Mouse (Mus musculus): ENCODE measurements around the gene Zfp560. TPM values are rescaled to one million over a fixed set of nuclear protein-coding genes. Genes with fewer than 3 reads are reported as not detected.

The Zfp560 gene
- polyA plus RNA-seq (2017; shearing (Covaris generic)) = 35.3 TPM

DNA sequence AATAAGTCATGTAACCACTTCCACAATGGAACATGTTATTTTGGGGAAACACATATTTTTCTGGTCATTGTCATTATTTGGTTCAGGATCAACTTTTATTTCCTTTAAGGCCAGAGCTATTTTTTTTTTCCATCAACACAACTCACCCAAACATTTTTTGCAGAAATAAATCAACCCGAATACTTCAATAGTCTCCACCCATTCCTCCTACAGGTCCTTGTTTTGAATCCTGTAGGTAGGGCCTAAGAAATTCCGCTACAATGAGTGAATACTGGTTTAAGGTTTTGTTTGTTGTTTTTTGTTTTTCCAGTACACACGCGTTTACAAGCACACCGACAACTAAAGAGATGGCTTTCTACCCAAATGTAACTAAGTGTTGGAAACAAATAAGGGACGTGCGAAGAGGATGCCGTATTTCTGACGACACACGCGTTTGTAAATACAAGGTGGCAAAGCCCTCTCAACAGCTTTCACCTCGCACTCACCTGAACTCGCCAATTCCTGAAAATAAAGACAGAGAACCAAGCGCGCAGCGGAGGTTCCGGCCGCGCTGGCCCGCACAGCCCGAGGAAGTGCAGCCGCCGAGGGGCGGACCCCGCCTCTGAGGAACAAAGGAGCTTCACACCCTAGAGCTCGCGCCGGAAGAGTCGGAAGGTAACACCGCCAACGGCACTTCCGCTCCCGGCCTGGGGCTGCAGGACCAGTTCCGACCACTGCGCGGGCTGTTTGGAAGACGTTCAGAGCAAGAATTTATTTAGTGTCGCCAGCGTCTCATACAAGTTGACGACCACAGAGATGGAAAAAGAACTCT, at the start of gene Zfp560:
Gene Zfp560, minus strand, starts transcription at position 646 of the 811 bp plus-strand sequence.

GRCm38 (mm10) chr9:20335994-20336393, 49.0 kb downstream of the Zfp560 start, which contains the start of gene Olfr18:
Gene Olfr18, minus strand, starts transcription at chr9:20336094.

GRCm38 (mm10) chr9:20298232-20298631, 86.7 kb downstream of the Zfp560 start, which contains the start of gene Olfr873:
Gene Olfr873, plus strand, starts transcription at chr9:20298532.

Other genes starting within 250 kb of the Zfp560 start
- gene Olfr870, start 211.1 kb downstream of the Zfp560 start, polyA plus RNA-seq (2017; shearing (Covaris generic)) = not detected
- gene Olfr871, start 173.0 kb downstream of the Zfp560 start, polyA plus RNA-seq (2017; shearing (Covaris generic)) = not detected
- not detected for gene Olfr872, start 148.1 kb downstream of the Zfp560 start, polyA plus RNA-seq (2017; shearing (Covaris generic))
- gene Olfr39, start 102.8 kb downstream of the Zfp560 start, polyA plus RNA-seq (2017; shearing (Covaris generic)) = not detected
- not detected for gene Olfr873, start 86.6 kb downstream of the Zfp560 start, polyA plus RNA-seq (2017; shearing (Covaris generic))
- not detected for gene Olfr18, start 49.1 kb downstream of the Zfp560 start, polyA plus RNA-seq (2017; shearing (Covaris generic))
- 33.1 TPM for gene Zfp26, start 75.0 kb upstream of the Zfp560 start, polyA plus RNA-seq (2017; shearing (Covaris generic))
- gene Zfp426, start 107.6 kb upstream of the Zfp560 start, polyA plus RNA-seq (2017; shearing (Covaris generic)) = 32.9 TPM
- 42.4 TPM for gene Zfp266, start 136.2 kb upstream of the Zfp560 start, polyA plus RNA-seq (2017; shearing (Covaris generic))
- 18.4 TPM for gene Zfp846, start 196.1 kb upstream of the Zfp560 start, polyA plus RNA-seq (2017; shearing (Covaris generic))

All from inflammation-experienced regulatory T-cells, adult 16 weeks (primary cell).